Mouse (Mus musculus) myocyte (in vitro differentiated cells): ENCODE results near the gene Olfr1377. TPM values are rescaled to one million over a fixed set of nuclear protein-coding genes. Genes with fewer than 3 reads are reported as not detected.
"Not testable (repeated sequence)": the region's sequence is repeated elsewhere in the genome, so short reads cannot be mapped to it uniquely, and the experiment has no call there.

Experiments used
- H3K27me3 ChIP-seq: one replicate; pipeline ENCODE4 v1.6.1; 2011; ENCODE audit not compliant: control insufficient read depth, insufficient read depth, insufficient read length
- H3K36me3 ChIP-seq: one replicate; pipeline ENCODE4 v1.6.1; 2011; ENCODE audit not compliant: control insufficient read depth, insufficient read depth
- H3K4me2 ChIP-seq: one replicate; pipeline ENCODE4 v1.6.1; 2011; ENCODE audit warnings: low read depth, control low read depth
- H3K4me3 ChIP-seq: one replicate; pipeline ENCODE4 v1.5.1; 2011; ENCODE audit warnings: mild to moderate bottlenecking, control low read depth, moderate library complexity
- H3K79me2 ChIP-seq: one replicate; pipeline ENCODE4 v1.6.1; 2011; ENCODE audit not compliant: control insufficient read depth, insufficient read depth
- H3ac ChIP-seq: one replicate; pipeline ENCODE4 v1.6.1; 2011; ENCODE audit not compliant: control insufficient read depth, insufficient read length
- CEBPB ChIP-seq: IDR thresholded peaks from 2 replicates; pipeline ENCODE4 v1.6.1; 2011; ENCODE audit warnings: mild to moderate bottlenecking, moderate library complexity; ENCODE audit not compliant: poor library complexity, insufficient read depth, severe bottlenecking
- E2F4 ChIP-seq: IDR thresholded peaks from one replicate; pipeline ENCODE4 v1.6.1; 2011; ENCODE audit warnings: mild to moderate bottlenecking, control low read depth, moderate library complexity; ENCODE audit not compliant: insufficient read depth
- MAX ChIP-seq: IDR thresholded peaks from one replicate; pipeline ENCODE4 v1.6.1; 2011; ENCODE audit warnings: low read depth, mild to moderate bottlenecking, control low read depth
- MYOD1 ChIP-seq, 3 experiments: IDR thresholded peaks; one replicate each; pipeline ENCODE4 v1.6.1; 2011; ENCODE audit warnings: control low read depth in 2 of 3, low read depth in 2 of 3, mild to moderate bottlenecking in 2 of 3, moderate library complexity in 1 of 3; ENCODE audit not compliant: insufficient read length in 2 of 3, control insufficient read depth in 1 of 3
- MYOG ChIP-seq, 3 experiments: IDR thresholded peaks; one replicate each; pipeline ENCODE4 v1.6.1; 2011; ENCODE audit warnings: control low read depth in 2 of 3, low read depth in 2 of 3, mild to moderate bottlenecking in 2 of 3; ENCODE audit not compliant: insufficient read length in 2 of 3, control insufficient read depth in 1 of 3, insufficient read depth in 1 of 3
- POLR2A ChIP-seq: IDR thresholded peaks from one replicate; pipeline ENCODE4 v1.6.1; 2011; ENCODE audit warnings: low read depth, mild to moderate bottlenecking, control low read depth, moderate library complexity; ENCODE audit not compliant: insufficient read length
- POLR2AphosphoS2 ChIP-seq: IDR thresholded peaks from one replicate; pipeline ENCODE4 v1.6.1; 2011; ENCODE audit warnings: low read depth, control low read depth; ENCODE audit not compliant: insufficient read length
- REST ChIP-seq: IDR thresholded peaks from one replicate; pipeline ENCODE4 v1.6.1; 2011; ENCODE audit warnings: mild to moderate bottlenecking, control low read depth, moderate library complexity; ENCODE audit not compliant: insufficient read depth, insufficient read length
- SRF ChIP-seq: IDR thresholded peaks from one replicate; pipeline ENCODE4 v1.6.1; 2011; ENCODE audit warnings: low read depth; ENCODE audit not compliant: control insufficient read depth, insufficient read length
- TCF12 ChIP-seq: IDR thresholded peaks from one replicate; pipeline ENCODE4 v1.6.1; 2011; ENCODE audit warnings: mild to moderate bottlenecking, control low read depth; ENCODE audit not compliant: poor library complexity, insufficient read depth, severe bottlenecking
- TCF3 ChIP-seq: IDR thresholded peaks from one replicate; pipeline ENCODE4 v1.6.1; 2011; ENCODE audit warnings: low read depth, control low read depth; ENCODE audit not compliant: insufficient read length
- USF1 ChIP-seq: IDR thresholded peaks from one replicate; pipeline ENCODE4 v1.6.1; 2011; ENCODE audit warnings: low read depth, mild to moderate bottlenecking, control low read depth, moderate library complexity
- polyA plus RNA-seq: library from polyadenylated mRNA; unstranded; fragments of >200 nt; fragmentation: generic; extraction: Trizol; gene quantifications from one replicate; pipeline ENCODE4 v1.2.1, GENCODE M21; 2012; ENCODE audit warnings: missing spikeins

The Olfr1377 gene
- polyA plus RNA-seq, 1 experiment = not detected

- Histone ChIP-seq H3K4me3 (no peak overlapping the region), H3ac (no peak overlapping the region), H3K36me3 (no peaks in the 10 kb centered on the region), H3K4me2 (no peak overlapping the region), H3K79me2 (no peaks in the 10 kb centered on the region), H3K27me3 (no peaks in the 10 kb centered on the region)
- TF ChIP-seq TCF12 = no peak
- TF ChIP-seq SRF = no peak
- TF ChIP-seq CEBPB = no peak
- TF ChIP-seq USF1 = no peak
- no peak for TF ChIP-seq E2F4
- no peak for TF ChIP-seq REST
- no peak for TF ChIP-seq MYOG (IDR thresholded peaks at IDR 0.05; ENCODE audit: control insufficient read depth in 1 of 3, insufficient read depth in 1 of 3, insufficient read length in 2 of 3, low read depth in 2 of 3)
- TF ChIP-seq MYOD1 (IDR thresholded peaks at IDR 0.05; ENCODE audit: control insufficient read depth in 1 of 3, insufficient read length in 2 of 3, low read depth in 2 of 3) = no peak
- no peak for TF ChIP-seq POLR2A
- TF ChIP-seq POLR2AphosphoS2 = no peak
- no peak for TF ChIP-seq TCF3
- no peak for TF ChIP-seq MAX
Observed at GRCm38 (mm10) chr11:51016341-51016740, 34.6 kb downstream of the Olfr1377 start.

DNA sequence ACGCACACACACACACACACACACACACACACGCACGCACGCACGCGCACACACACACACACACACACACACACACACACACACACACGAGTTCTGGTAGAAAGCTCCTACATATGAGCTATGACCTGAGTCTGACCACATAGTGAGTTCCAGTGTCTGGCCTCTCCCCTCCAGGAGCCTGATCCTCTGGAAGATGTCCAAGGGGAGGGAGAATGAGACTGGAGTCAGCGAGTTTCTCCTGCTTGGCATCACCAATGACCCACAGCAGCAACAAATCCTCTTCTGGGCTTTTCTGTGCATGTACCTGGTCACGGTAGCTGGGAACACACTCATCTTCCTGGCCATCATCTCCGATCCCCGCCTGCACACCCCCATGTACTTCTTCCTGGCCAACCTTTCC, 45.0 kb downstream of the Olfr1377 start:
- not testable (repeated sequence) for H3K4me3 ChIP-seq, H3K79me2 ChIP-seq, H3K36me3 ChIP-seq, H3K4me2 ChIP-seq, H3K27me3 ChIP-seq, H3ac ChIP-seq

DNA sequence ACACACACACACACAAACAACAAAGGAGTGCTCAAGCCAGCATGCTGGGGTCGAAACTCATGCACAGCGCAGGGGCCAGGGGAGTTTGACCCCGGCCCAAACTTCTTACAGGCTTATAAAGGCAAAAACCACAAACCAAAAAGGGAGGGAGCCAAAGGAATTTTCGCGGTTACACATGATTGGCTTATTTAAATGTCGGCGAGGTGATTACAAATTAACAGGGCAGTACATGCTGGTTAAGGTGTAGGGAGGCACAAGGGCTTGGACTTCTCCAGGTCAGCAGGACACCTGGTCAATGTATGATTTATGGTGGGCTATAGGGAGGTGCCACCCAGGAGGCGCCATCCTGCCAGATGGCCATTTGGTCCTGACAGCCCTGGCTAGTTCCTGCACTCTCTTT, 47.6 kb downstream of the Olfr1377 start:
- H3K27me3 ChIP-seq, H3K36me3 ChIP-seq, H3ac ChIP-seq, H3K4me3 ChIP-seq, H3K4me2 ChIP-seq, H3K79me2 ChIP-seq: not testable (repeated sequence)

DNA sequence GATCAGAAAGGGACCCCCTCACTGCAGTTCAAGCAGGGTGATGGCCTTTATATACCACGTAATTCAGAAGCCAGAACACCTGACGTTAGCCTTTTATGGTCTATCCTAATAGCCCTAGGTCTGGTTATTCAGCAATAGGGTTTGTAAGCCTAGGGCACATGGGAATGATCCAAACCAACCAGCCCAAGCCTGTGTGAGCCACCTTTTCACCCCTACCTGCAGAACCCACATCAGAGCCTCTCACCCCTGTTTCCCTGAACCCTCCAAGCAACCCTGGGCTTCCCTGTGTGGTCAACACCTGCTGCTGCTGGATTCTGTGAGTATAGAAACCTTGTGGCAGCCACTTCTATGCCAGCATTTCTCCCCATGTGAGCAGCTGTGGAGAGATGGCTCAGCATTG, 48.5 kb downstream of the Olfr1377 start:
- no peak overlapping the region for H3K4me2 ChIP-seq
- H3K79me2 ChIP-seq = no peaks in the 10 kb centered on the region
- no peaks in the 10 kb centered on the region for H3K36me3 ChIP-seq
- TF ChIP-seq USF1 = no peak
- TF ChIP-seq E2F4 = no peak
- TF ChIP-seq SRF = no peak
- no peak for TF ChIP-seq REST
- H3K27me3 ChIP-seq = no peaks in the 10 kb centered on the region
- H3ac ChIP-seq = no peak overlapping the region
- no peak overlapping the region for H3K4me3 ChIP-seq

GRCm38 (mm10) chr11:51032851-51033250, 51.1 kb downstream of the Olfr1377 start:
- H3K36me3 ChIP-seq = no peaks in the 10 kb centered on the region
- H3K27me3 ChIP-seq = no peaks in the 10 kb centered on the region
- H3ac ChIP-seq = no peak overlapping the region
- H3K79me2 ChIP-seq = no peaks in the 10 kb centered on the region
- no peak overlapping the region for H3K4me2 ChIP-seq
- no peak overlapping the region for H3K4me3 ChIP-seq
- TF ChIP-seq MYOD1 (IDR thresholded peaks at IDR 0.05; ENCODE audit: control insufficient read depth in 1 of 3, insufficient read length in 2 of 3, low read depth in 2 of 3) (no peak), MAX (no peak), CEBPB (no peak), USF1 (no peak), POLR2AphosphoS2 (no peak)

DNA sequence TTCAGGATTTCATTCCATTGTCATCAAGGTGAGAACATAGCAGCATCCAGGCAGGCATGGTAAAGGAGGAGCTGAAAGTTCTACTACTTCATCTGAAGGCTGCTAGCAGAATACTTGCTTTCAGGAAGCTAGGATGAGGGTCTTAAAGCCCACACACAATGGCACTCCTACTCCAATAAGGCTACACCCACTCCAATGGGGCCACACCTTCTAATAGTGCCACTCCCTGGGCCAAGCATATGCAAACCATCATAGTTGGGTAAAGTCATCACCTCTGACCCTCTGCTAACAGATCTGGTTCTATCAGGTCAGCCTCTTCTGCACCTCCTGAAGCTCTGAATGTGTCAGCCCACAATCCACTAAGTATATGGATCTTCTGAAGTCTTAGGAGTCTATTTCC, 52.4 kb downstream of the Olfr1377 start:
- not testable (repeated sequence) for H3K4me3 ChIP-seq, H3ac ChIP-seq, H3K79me2 ChIP-seq, H3K36me3 ChIP-seq, H3K27me3 ChIP-seq, H3K4me2 ChIP-seq

DNA sequence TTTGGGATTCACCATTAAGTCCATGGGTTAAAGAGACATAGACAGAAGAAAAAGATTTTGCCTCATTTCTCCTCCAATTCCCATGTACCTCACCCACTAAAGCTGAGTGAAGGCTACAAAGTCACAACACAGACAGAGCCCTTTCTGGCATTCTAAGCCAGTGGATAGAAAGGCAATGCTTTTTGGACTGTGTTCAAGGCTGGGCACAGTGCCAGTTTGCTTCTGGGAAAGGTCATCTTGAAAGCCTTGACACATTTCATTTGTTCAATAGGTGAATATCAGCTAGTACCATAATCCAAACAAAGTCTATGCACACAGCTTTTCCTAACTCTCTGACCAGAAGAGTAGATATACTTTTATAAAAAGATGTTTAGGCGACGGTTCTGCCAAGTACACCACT, 54.2 kb downstream of the Olfr1377 start:
- Histone ChIP-seq H3K27me3 (no peaks in the 10 kb centered on the region), H3K36me3 (no peaks in the 10 kb centered on the region), H3K4me3 (no peak overlapping the region), H3K4me2 (no peak overlapping the region), H3ac (no peak overlapping the region), H3K79me2 (no peaks in the 10 kb centered on the region)
- TF ChIP-seq CEBPB (no peak), MYOG (IDR thresholded peaks at IDR 0.05; ENCODE audit: control insufficient read depth in 1 of 3, insufficient read depth in 1 of 3, insufficient read length in 2 of 3, low read depth in 2 of 3) (no peak), TCF12 (no peak), TCF3 (no peak), E2F4 (no peak), USF1 (no peak), REST (no peak), MAX (no peak), MYOD1 (IDR thresholded peaks at IDR 0.05; ENCODE audit: control insufficient read depth in 1 of 3, insufficient read length in 2 of 3, low read depth in 2 of 3) (no peak), SRF (no peak), POLR2AphosphoS2 (no peak), POLR2A (no peak)
